ENCODE assay signal across 13 mouse cellular contexts in genomic region chr8:124140211-124140790, GRCm38 (mm10).
DNase-seq lines count a peak whose midpoint lies in the region; ATAC-seq lines count a peak whose summit lies in the region.
"Had no signal": no experiment of that assay in that cellular context is flagged by ENCODE, and none has a peak within 500 bp of the region (broad histone marks: within the 10 kb centered on the region; RNA-seq: fewer than 3 reads in every experiment).

No protein-coding gene starts in this region.

- H3K4me1 ChIP-seq in forebrain, embryonic 11.5 days (replicated peaks; ENCODE audit: control insufficient read depth, insufficient read depth, low read length) = peaks cover 10% of the 10 kb centered on the region; the same call in 1 of the 2 replicates
- H3K4me1 ChIP-seq in hindbrain, embryonic 13.5 days (replicated peaks) = peaks cover 70% of the 10 kb centered on the region
- peaks cover 20% of the 10 kb centered on the region for H3K4me1 ChIP-seq in neural tube, embryonic 12.5 days
- H3K4me1 ChIP-seq: liver, embryonic 12.5 days had no signal

- DNase-seq in ovary, adult 18-20 months (ENCODE audit: low spot score) = peak; percentile 36
- no peak for DNase-seq in ovary, postnatal 10 days (ENCODE audit: low spot score)
- no peak for DNase-seq in forebrain, embryonic 11.5 days (ENCODE audit: low spot score)
- no peak for DNase-seq in natural killer cell, adult 2 months (ENCODE audit: low spot score in 2 of 2)
- no peak for DNase-seq in right cerebral cortex, adult 18-20 months
- DNase-seq: gastrocnemius, postnatal 14 days; thymus, postnatal 36 days had no signal

- H3K27ac ChIP-seq in forebrain, embryonic 11.5 days (ENCODE audit: low read depth, low read length) = peak overlapping the region; percentile 54
- H3K27ac ChIP-seq in hindbrain, embryonic 13.5 days = peak overlapping the region; percentile 87
- H3K27ac ChIP-seq in neural tube, embryonic 12.5 days = peak overlapping the region; percentile 67; the same call in 1 of the 2 replicates
- H3K27ac ChIP-seq: kidney, postnatal 0 days; liver, embryonic 12.5 days; macrophage had no signal

- 52% methylated on average over 11 of the region's 11 CpGs for WGBS in forebrain, embryonic 11.5 days
- 61% methylated on average over 11 of the region's 11 CpGs for WGBS in hindbrain, embryonic 13.5 days
- 56% methylated on average over 11 of the region's 11 CpGs for WGBS in neural tube, embryonic 12.5 days

- H3K36me3 ChIP-seq in forebrain, embryonic 11.5 days (ENCODE audit: control insufficient read depth, insufficient read depth, low read length) = no peaks in the 10 kb centered on the region
- H3K36me3 ChIP-seq in hindbrain, embryonic 13.5 days = no peaks in the 10 kb centered on the region
- no peaks in the 10 kb centered on the region for H3K36me3 ChIP-seq in neural tube, embryonic 12.5 days
- H3K36me3 ChIP-seq: liver, embryonic 12.5 days had no signal

- peaks cover 22% of the 10 kb centered on the region for H3K27me3 ChIP-seq in forebrain, embryonic 11.5 days (ENCODE audit: control insufficient read depth, insufficient read depth, low read length)
- H3K27me3 ChIP-seq in hindbrain, embryonic 13.5 days = no peaks in the 10 kb centered on the region
- H3K27me3 ChIP-seq in neural tube, embryonic 12.5 days (replicated peaks) = no peaks in the 10 kb centered on the region
- H3K27me3 ChIP-seq: CH12.LX; liver, embryonic 12.5 days had no signal

- ATAC-seq in forebrain, embryonic 11.5 days (replicated peaks; ENCODE audit: low FRiP score) = no peak
- ATAC-seq in hindbrain, embryonic 13.5 days (ENCODE audit: low FRiP score) = no peak; the same call in 1 of the 2 replicates
- ATAC-seq in neural tube, embryonic 12.5 days (ENCODE audit: low FRiP score, low read depth) = peak; percentile 67
- ATAC-seq: liver, embryonic 12.5 days had no signal

- no peak overlapping the region for H3K4me3 ChIP-seq in forebrain, embryonic 11.5 days (ENCODE audit: low read depth, low read length)
- no peak overlapping the region for H3K4me3 ChIP-seq in hindbrain, embryonic 13.5 days
- no peak overlapping the region for H3K4me3 ChIP-seq in neural tube, embryonic 12.5 days
- H3K4me3 ChIP-seq: liver, embryonic 12.5 days had no signal

- no peaks in the 10 kb centered on the region for H3K9me3 ChIP-seq in forebrain, embryonic 11.5 days (ENCODE audit: control insufficient read depth, low read length)
- no peaks in the 10 kb centered on the region for H3K9me3 ChIP-seq in hindbrain, embryonic 13.5 days
- H3K9me3 ChIP-seq in neural tube, embryonic 12.5 days = no peaks in the 10 kb centered on the region
- H3K9me3 ChIP-seq: liver, embryonic 12.5 days had no signal

- H3K4me2 ChIP-seq in forebrain, embryonic 11.5 days (ENCODE audit: low read depth, low read length, severe bottlenecking) = peak overlapping the region; percentile 36; the same call in 1 of the 2 replicates
- H3K4me2 ChIP-seq in hindbrain, embryonic 13.5 days = peak overlapping the region; percentile 33
- H3K4me2 ChIP-seq in neural tube, embryonic 12.5 days (replicated peaks) = peak overlapping the region; percentile 23
- H3K4me2 ChIP-seq: liver, embryonic 12.5 days had no signal

- peak overlapping the region; percentile 9; the same call in 1 of the 2 replicates for H3K9ac ChIP-seq in forebrain, embryonic 11.5 days (ENCODE audit: low read length)
- peak overlapping the region; percentile 40 for H3K9ac ChIP-seq in hindbrain, embryonic 13.5 days
- no peak overlapping the region for H3K9ac ChIP-seq in neural tube, embryonic 12.5 days
- H3K9ac ChIP-seq: liver, embryonic 12.5 days had no signal
